Mouse (Mus musculus) limb, embryonic 11.5 days (tissue): Measurements from ENCODE around the gene Wfdc11. TPM values are rescaled to one million over a fixed set of nuclear protein-coding genes. Genes with fewer than 3 reads are reported as not detected.

Source experiments
- ATAC-seq: fragments of 200-750 bp; cut with Nextera tagmentation; 2 replicates; pipeline ENCODE4 v1.8.0; 2017; ENCODE audit warnings: low read depth; ENCODE audit not compliant: insufficient number of reproducible peaks, low FRiP score, low TSS enrichment
- DNase-seq: peaks from one replicate; pipeline ENCODE4 v3.0.0-alpha.2; 2015; ENCODE audit warnings: low spot score
- H3K27ac ChIP-seq: fragments of 300-500 bp; sonication (generic); replicated peaks from 2 replicates; pipeline ENCODE4 v1.5.1; 2014; ENCODE audit warnings: low read depth, mild to moderate bottlenecking, low read length
- H3K27me3 ChIP-seq: fragments of 300-500 bp; sonication (generic); 2 replicates; pipeline ENCODE4 v1.6.1; 2014; ENCODE audit warnings: mild to moderate bottlenecking, low read length, mixed read lengths; ENCODE audit not compliant: control insufficient read depth, insufficient read depth
- H3K36me3 ChIP-seq: fragments of 300-500 bp; sonication (generic); 2 replicates; pipeline ENCODE4 v1.6.1; 2014; ENCODE audit warnings: mild to moderate bottlenecking, low read length, moderate library complexity, mixed read lengths; ENCODE audit not compliant: control insufficient read depth, insufficient read depth
- H3K4me1 ChIP-seq: fragments of 300-500 bp; sonication (generic); 2 replicates; pipeline ENCODE4 v1.6.1; 2014; ENCODE audit warnings: low read length, mixed read lengths; ENCODE audit not compliant: control insufficient read depth, insufficient read depth
- H3K4me2 ChIP-seq: fragments of 300-500 bp; sonication (generic); 2 replicates; pipeline ENCODE4 v1.6.1; 2014; ENCODE audit warnings: low read depth, mild to moderate bottlenecking, moderate library complexity; ENCODE audit not compliant: severe bottlenecking
- H3K4me3 ChIP-seq: fragments of 300-500 bp; sonication (generic); 2 replicates; pipeline ENCODE4 v1.5.1; 2014; ENCODE audit warnings: low read depth, low read length
- H3K9ac ChIP-seq: fragments of 300-500 bp; sonication (generic); 2 replicates; pipeline ENCODE4 v1.6.1; 2014; ENCODE audit warnings: mild to moderate bottlenecking, low read length
- H3K9me3 ChIP-seq: fragments of 300-500 bp; sonication (generic); 2 replicates; pipeline ENCODE4 v1.6.1; 2016; ENCODE audit warnings: low read length; ENCODE audit not compliant: control insufficient read depth
- WGBS: fragments of 180-500 bp; shearing (Covaris S2); extraction: QIAGEN DNeasy Blood & Tissue Kit; methylation state at CpG from one replicate; pipeline ENCODE4 v1.1.7; 2014; 5-methylcytosine and 5-hydroxymethylcytosine counted together
- polyA plus RNA-seq: library from polyadenylated mRNA; unstranded; fragments of >200 nt; fragmentation: Nextera tagmentation; extraction: Ambion mirVana; gene quantifications from 2 replicates; pipeline ENCODE4 v1.2.1, GENCODE M21; 2014

The Wfdc11 gene
- polyA plus RNA-seq, 1 experiment from 2014 or later: not detected

DNA sequence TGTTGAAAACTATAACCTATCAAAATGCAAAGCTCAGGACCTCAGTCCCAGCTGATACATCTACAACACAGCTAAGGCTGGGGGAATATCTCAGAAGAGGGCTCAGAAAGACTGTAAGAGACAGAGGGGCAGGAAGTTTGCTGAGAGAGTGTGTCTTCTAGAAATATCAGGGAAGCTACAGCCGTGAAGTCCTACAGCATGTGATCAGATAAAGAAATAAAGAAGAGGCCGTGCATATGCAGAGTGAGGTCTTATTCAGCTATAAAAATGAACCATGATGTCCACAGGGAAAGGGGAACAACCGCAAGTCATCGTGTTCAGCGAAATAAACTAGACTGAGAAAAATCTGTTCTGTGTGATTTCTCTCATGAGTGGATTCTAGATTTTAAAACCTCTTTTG is 3.6 kb downstream of the Wfdc11 start:
- H3K27me3 ChIP-seq: no peaks in the 10 kb centered on the region
- H3K4me3 ChIP-seq: no peak overlapping the region
- no peaks in the 10 kb centered on the region for H3K4me1 ChIP-seq
- ATAC-seq (no peak), DNase-seq (no peak)
- no peak overlapping the region for H3K9ac ChIP-seq
- 88% methylated on average over 5 of the region's 5 CpGs for WGBS
- H3K4me2 ChIP-seq: no peak overlapping the region
- H3K9me3 ChIP-seq: no peaks in the 10 kb centered on the region; the same call in 1 of the 2 replicates
- H3K27ac ChIP-seq: no peak overlapping the region
- no peaks in the 10 kb centered on the region for H3K36me3 ChIP-seq

DNA sequence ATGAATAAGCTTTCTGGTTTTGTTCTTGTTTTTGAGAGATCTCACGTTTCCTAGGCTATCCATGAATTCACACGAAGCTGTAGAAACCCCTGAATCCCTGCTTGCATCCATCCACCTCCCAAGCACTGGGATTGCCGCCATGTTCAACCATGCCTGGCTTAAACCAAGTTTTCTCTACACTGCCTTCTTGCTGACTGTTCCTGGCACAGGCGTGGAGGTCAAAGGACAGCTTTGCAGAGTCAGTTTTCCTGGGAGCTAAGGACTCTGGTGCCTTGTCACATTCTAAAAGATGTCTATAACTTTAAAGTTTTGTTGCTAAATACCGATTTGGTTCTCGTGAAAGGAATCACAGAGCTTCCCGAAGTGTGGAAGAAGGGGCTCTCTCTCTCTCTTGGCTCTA is 9.0 kb downstream of the Wfdc11 start:
- Histone ChIP-seq H3K36me3 (no peaks in the 10 kb centered on the region), H3K27me3 (no peaks in the 10 kb centered on the region), H3K9me3 (no peaks in the 10 kb centered on the region; the same call in 1 of the 2 replicates), H3K4me3 (no peak overlapping the region), H3K9ac (no peak overlapping the region), H3K4me2 (no peak overlapping the region), H3K4me1 (no peaks in the 10 kb centered on the region), H3K27ac (no peak overlapping the region)
- 89% methylated on average over 7 of the region's 7 CpGs for WGBS
- ATAC-seq (no peak), DNase-seq (no peak)

- H3K9me3 ChIP-seq: no peaks in the 10 kb centered on the region
Measured at GRCm38 (mm10) chr2:164656483-164656882, 17.4 kb downstream of the Wfdc11 start, which contains the start of gene Wfdc9. Gene Wfdc9 (minus strand): TSS chr2:164656583.

DNA sequence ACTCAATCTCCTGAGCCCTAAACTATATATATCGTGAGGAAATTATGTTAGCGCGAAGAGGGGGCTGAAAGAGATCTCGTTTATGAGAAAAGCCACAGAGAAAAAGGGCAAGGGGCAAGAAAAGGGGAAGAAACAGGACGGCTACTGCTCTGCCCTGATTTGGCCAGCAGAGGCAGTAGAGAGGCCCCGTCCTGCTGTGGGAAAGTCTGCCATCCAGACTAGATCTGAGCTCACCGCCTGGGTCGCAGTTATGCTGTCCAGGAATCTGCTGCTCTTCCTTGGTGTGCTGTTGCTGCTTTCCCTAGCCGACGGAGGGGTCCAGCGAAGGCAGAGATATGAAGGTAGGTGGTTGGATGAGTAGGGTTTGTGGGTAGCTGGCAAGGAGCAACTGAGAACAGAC is 18.0 kb downstream of the Wfdc11 start, which contains the start of gene Wfdc10:
Gene Wfdc10 (plus strand): TSS at position 189 of the 400 bp plus-strand sequence.
- H3K9me3 ChIP-seq: no peaks in the 10 kb centered on the region
- no peaks in the 10 kb centered on the region for H3K27me3 ChIP-seq
- 17% methylated on average over 11 of the region's 11 CpGs for WGBS
- no peaks in the 10 kb centered on the region for H3K4me1 ChIP-seq
- DNase-seq (peak; percentile 76), ATAC-seq (no peak)
- no peaks in the 10 kb centered on the region for H3K36me3 ChIP-seq
- H3K4me3 ChIP-seq: no peak within 1 kb of the TSS
- no peak within 1 kb of the TSS for H3K27ac ChIP-seq
- no peak within 1 kb of the TSS for H3K9ac ChIP-seq
- H3K4me2 ChIP-seq: no peak within 1 kb of the TSS

More at GRCm38 (mm10) chr2:164656483-164656882, 17.4 kb downstream of the Wfdc11 start, which contains the start of gene Wfdc9:
- Histone ChIP-seq H3K36me3 (no peaks in the 10 kb centered on the region), H3K27ac (no peak within 1 kb of the TSS), H3K9ac (no peak within 1 kb of the TSS), H3K4me1 (no peaks in the 10 kb centered on the region), H3K4me3 (no peak within 1 kb of the TSS), H3K4me2 (no peak within 1 kb of the TSS), H3K27me3 (no peaks in the 10 kb centered on the region)
- ATAC-seq: no peak
- WGBS: 87% methylated on average over 9 of the region's 9 CpGs
- DNase-seq: no peak

DNA sequence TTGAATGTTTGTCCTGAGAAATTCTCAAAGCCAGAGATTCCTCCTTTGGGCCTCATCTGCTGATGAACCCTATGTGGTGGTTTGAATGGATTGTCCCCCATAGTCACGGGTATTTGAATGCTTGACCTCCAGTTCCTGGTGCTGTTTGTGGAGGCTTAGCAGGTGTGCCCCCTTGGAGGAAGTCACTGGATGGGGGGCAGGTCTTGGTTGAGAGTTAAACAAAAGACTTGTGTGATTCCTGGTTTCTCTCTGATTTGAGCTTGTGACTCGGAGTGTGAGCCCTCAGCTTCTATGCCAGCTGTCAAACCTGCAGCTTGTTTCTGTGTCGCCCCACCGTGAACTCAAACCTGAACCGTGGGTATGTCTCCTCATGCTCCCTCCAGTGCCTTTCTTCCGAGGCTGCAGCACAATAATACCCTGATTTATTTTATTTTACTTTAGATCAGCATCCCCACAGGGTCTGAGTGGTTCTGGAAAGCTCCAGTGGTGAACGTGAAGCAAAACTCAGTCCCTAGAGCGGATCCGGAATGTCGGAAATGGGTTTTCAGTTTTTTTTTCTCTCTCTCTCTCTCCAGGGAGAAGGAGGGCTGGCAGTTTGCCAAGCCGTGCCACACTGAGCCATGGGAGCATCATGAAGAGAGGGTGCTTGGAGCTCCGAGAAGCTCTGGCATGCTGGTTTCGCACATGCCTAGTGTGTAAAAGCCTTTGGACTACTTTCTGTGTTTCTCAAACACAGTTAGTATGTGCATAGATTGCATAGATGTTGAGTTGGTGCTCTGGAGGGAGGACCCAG is 31.8 kb downstream of the Wfdc11 start:
- no peaks in the 10 kb centered on the region for H3K4me1 ChIP-seq
- no peak overlapping the region for H3K4me2 ChIP-seq
- H3K4me3 ChIP-seq: no peak overlapping the region
- H3K36me3 ChIP-seq: no peaks in the 10 kb centered on the region
- H3K9ac ChIP-seq: no peak overlapping the region
- no peaks in the 10 kb centered on the region for H3K9me3 ChIP-seq
- DNase-seq (no peak), ATAC-seq (no peak)
- H3K27me3 ChIP-seq: no peaks in the 10 kb centered on the region
- H3K27ac ChIP-seq: no peak overlapping the region
- 89% methylated on average over 13 of the region's 13 CpGs for WGBS

DNA sequence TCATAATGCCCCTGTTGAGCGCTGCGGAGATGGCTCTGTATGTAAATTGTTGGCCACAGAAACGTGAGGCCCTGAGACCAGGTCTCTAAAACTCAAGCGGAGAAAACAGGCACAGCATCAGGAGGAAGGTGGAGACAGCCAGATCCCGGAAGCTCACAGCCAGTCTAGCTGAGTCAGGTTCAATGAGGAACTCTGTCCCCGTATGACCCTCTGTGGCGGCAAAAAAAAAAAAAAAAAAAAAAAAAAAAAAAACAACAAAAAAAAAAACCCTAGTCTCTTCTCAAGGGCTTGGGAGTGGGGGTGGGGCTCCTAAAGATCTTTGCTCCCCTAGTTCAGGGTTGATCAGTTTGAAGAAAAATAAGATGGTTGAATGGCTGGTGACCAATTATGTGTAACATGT is 32.8 kb downstream of the Wfdc11 start:
- ATAC-seq: no peak
- WGBS: 63% methylated on average over 7 of the region's 7 CpGs
- DNase-seq: no peak
- H3K4me3 ChIP-seq: no peak overlapping the region
- H3K36me3 ChIP-seq: no peaks in the 10 kb centered on the region
- no peak overlapping the region for H3K27ac ChIP-seq
- H3K9me3 ChIP-seq: no peaks in the 10 kb centered on the region
- no peaks in the 10 kb centered on the region for H3K4me1 ChIP-seq
- H3K27me3 ChIP-seq: no peaks in the 10 kb centered on the region
- H3K9ac ChIP-seq: no peak overlapping the region
- no peak overlapping the region for H3K4me2 ChIP-seq

- Histone ChIP-seq H3K4me2 (no peak within 1 kb of the TSS), H3K9me3 (no peaks in the 10 kb centered on the region), H3K9ac (no peak within 1 kb of the TSS), H3K27me3 (no peaks in the 10 kb centered on the region), H3K36me3 (no peaks in the 10 kb centered on the region), H3K4me3 (no peak within 1 kb of the TSS), H3K27ac (no peak within 1 kb of the TSS), H3K4me1 (no peaks in the 10 kb centered on the region)
- DNase-seq (no peak), ATAC-seq (no peak)
- WGBS: 89% methylated on average over 3 of the region's 3 CpGs
Measured at GRCm38 (mm10) chr2:164638696-164639095, 35.2 kb downstream of the Wfdc11 start, which contains the start of gene Wfdc16. Gene Wfdc16 (minus strand): TSS chr2:164638796.

- WGBS: 74% methylated on average over 9 of the region's 9 CpGs
Measured at GRCm38 (mm10) chr2:164635266-164635665, 38.6 kb downstream of the Wfdc11 start.

More at GRCm38 (mm10) chr2:164635266-164635665, 38.6 kb downstream of the Wfdc11 start:
- DNase-seq (no peak), ATAC-seq (no peak)
- Histone ChIP-seq H3K9ac (no peak overlapping the region), H3K4me3 (no peak overlapping the region), H3K9me3 (no peaks in the 10 kb centered on the region), H3K27ac (no peak overlapping the region), H3K4me2 (no peak overlapping the region), H3K36me3 (no peaks in the 10 kb centered on the region), H3K27me3 (no peaks in the 10 kb centered on the region), H3K4me1 (no peaks in the 10 kb centered on the region)
